Mouse (Mus musculus) frontal cortex, adult 2 months (tissue): ENCODE measurements around the gene Slc38a3. TPM values are rescaled to one million over a fixed set of nuclear protein-coding genes. Genes with fewer than 3 reads are reported as not detected.

ENCODE experiments used
- DNase-seq, 2 experiments: peaks; one replicate each; pipeline ENCODE4 v3.0.0; 2022; ENCODE audit warnings: low spot score in 1 of 2; ENCODE audit errors: extremely low spot score in 1 of 2
- polyA plus RNA-seq: library from polyadenylated mRNA; depleted of rRNA; stranded (reverse); fragments of >200 nt; gene quantifications from 2 replicates; pipeline ENCODE4 v1.2.3, GENCODE M21; 2012; rRNA removed

Slc38a3 gene
- 256 and 260 TPM in 2 replicates for polyA plus RNA-seq

DNA sequence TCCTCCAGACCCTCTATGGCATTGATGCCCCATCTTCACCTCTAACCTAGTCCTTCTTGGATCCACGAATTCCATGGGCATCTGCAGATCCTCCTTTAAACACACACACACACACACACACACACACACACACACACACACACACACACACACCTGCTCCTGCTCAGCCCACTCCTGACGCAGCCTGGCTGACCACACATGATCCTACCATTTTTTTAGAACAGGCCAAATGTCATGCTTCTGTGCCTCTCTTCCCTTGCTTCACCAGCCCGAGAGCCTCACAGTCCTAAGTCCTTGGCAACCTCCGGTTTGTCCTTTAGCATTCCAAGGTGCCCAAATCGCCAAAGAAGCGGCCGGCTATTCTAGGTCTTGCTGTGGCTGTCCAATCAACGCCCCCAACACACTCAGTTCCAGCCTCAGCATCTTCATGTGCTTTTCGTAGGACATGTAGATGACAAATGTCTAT, at the start of gene Slc38a3:
TSS of gene Slc38a3 (minus strand) at position 51 of the 466 bp plus-strand sequence.
- no peak for DNase-seq

DNA sequence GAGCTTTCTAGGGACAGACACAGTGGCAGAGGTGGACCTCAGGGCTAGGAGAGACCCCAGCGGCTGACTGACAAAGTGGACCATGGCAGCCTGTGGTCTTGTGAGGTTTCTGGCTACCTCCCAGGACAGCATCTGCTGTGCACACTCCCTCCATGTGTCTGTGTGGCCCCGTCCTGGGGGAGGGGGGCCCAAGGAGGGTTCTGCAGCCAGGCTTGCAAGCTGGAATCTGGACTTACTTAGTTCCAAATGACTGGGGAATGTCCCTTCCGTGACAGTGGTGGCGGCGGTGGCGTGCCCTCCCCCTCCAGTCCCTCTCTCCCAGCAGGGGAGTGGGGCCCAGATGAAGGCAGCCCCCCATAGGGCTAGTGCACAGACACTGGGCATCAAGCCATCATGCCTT, 47.6 kb upstream of the Slc38a3 start:
- DNase-seq, result no peak

DNA sequence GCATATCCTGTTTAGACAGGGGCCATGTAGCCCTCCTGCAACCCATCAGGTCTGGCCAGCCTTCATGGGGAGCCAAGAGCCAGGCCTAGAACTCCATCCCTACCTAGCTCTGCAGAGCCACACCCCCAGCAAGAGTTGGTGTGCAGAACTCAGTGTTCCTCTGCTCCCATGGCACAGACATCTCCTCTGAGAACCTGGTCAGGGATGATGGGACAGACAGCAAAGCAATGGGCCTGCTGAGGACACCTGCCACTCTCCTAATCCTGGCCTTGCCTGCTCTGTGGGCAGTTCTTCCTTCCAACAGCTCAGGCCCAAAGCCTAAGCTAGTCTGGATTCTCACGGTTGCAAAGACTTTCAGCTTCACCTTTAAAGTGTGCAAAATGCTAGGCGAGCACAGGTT, 46.3 kb upstream of the Slc38a3 start:
- DNase-seq, result no peak

DNA sequence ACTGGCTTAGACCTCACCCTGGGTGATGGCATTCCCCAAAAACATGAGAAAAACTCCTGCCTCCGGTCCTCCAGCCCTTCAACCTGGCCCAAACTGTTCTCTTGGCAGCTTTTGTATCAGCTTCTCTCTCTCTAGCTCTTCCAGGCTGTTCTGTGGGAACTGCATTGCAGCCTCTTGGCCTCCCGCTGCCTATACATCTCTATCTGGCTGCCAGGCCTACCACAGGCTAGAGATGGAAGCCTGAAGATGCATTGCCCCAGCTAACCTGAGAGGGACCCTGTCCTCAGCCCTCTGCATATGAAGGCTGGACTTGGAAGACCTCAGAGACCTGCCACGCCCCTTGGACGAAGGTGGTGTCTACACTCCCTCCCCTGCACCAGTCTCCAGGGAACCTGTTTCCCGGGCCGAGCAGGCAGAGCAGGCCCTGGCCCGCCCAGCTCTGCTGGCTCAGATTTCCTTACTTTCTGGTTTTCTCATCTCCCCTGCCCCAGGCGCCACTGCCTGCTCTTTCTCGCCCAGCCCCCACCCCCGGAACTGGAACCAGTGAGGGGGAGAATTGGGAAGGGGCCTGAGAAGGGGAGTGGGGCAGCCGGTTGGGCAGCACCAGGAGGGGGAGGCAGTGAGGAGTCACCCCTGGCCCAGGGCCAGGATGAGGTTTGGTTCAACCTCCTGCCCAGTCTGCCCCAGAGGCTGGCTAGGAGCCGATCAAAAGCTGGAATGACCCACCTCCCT, 45.1 kb upstream of the Slc38a3 start:
- no peak for DNase-seq

DNA sequence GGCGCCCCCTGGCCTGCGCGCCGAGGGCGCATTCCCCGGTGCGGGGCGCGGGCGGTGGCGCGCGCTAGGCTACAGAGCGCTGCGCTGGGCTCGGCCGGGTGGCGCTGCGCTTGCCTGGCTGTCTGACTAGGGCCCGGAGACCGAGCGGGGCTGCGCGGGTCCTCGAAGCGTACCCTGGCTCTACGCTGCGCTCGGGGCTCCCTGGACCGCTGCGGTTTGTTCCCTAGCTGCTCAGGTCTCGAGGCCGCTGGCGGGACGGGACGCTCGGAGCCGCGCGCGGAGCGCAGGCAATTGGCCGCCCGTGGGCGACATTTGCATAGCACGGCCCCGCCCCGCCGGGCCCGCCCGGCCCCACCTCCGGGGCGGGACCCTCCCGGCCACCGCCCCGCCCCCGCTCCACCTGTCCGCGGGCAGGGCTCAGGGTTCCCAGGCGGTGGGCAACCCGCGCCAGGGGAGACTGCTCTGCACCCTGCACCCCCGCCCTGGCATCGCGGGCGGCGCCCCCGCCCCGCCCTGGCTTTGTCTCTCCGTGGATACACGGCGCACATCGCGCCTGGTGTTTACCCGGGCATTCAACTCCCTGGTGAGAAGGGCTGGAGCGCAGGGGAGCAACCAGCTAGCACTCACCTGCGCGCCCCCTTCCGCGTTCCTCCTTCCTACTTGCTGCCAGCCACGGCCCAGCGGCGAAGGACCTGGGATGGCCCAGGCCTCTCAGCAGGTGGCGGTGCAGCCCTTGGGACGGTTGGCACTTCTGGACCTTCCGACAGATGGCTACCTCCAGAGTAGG, 40.6 kb upstream of the Slc38a3 start, which contains the start of gene Sema3f:
TSS of gene Sema3f (minus strand) at position 779 of the 787 bp plus-strand sequence.
- peak in 1 of 2 experiments; percentile 57 for DNase-seq

DNA sequence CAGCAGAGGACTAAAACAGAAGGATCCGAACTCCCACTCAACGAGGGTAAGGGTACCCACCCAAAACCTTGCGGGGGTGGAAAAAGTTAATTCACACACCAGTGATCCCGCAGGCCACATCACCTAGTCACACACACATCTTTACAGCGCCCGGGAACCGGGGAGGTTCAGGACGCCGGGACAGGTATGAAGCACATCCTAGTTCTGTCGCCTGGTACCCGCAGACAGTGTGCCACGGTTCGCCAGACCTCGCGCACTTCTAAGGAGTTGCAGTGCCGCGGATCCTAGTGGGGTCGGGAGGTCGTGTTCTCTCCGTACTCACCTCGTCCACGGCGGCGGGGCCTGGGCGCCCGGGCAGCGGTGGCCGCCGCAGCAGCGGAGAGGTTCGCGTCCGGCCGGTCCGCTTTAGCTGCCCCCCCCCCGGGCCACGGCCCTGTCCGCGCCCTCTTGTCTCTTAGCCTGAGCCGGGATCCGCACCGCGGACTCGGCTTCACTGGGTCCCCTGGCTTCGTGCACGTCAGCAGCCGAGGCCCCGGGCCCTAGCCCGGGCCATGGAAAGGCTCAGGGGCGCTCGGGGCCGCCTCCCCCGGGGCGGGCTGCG, 39.9 kb upstream of the Slc38a3 start:
- DNase-seq, result no peak

DNA sequence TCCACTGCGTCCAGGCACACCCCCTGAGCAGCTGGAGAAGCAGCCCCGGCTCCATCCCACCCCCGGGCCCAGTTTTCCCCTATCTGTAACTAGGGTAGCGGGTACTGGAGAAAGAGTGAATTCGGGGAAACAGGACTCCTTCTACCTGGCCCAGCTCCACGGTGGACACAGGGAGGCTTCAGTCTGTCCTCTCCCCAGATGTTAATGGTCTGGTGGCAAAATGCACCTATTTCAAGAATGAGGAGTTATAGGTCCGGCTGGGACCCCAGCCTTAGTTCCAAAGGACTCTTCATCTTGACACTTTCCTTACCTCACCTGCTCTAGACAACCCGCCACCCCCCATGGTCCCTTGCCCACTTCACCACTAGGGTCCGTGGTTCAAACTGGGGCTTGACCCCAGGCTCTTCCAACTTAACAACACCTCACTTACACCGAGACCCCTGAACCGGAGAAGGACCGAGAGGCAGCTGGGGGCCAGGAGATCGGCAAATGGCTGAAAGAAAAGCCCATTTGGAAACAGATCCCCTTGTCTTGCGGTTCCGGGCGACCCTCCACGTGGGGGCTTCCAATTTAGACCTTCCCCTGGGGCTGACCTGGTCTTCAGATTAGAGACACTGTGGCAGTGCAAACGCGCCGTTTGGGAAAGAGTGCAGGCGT, 39.2 kb upstream of the Slc38a3 start:
- no peak for DNase-seq

DNA sequence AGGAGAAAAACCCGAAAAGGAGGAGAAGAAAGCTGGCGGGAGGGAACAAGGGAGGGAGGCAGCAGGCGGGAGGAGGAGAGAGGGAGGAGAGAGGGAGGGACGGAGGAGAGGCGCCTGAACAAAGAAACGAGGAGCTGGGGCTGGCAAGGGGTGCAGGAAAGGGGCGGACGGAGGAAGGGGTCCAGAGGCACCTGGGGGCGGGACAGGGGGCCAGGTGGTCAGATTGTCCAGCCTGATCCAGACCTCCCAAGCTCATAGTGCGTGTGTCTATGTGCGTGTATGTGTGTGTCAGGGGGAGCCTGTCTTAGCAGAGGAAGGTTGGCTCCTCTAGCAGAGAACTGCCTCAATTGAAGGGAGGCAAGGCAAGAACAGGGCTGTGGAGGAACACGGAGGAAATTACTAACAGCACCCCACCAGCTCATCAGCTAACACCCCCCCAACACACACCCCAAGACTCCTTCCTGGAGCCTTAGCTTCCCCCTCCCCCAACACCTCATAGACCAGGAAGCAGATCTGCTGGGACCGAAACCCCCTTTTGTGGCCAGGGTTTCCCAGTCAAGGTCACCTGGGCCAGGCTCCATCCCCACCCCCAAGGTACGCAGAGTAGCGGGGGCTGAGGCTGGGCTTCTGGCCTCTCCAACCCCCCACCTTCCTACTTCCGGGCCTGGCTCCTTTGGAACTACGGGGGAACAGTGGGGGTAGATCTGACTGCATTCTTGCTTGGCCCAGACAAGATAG, 38.5 kb upstream of the Slc38a3 start:
- no peak for DNase-seq

DNA sequence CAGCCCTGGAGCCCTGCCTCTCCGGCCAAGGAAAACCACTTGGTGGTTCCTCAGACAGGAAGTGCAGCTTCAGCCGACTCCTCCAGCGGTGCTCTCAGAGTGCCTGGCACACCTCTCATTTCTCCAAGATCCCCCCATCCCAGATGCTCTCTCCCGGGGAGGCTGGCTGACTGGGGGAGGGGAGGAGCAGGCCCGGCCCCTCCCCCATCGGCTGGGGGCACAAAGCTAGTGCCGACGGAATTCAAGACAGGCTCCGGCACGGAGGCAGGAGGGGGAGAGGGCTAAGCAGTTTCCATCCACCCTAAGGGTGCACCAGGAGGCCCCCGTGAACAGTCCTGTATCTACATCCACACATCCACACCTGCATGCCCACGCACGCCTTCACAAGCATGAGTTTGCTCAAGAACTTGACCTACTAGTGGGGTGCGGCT, 37.5 kb upstream of the Slc38a3 start:
- DNase-seq, result no peak

DNA sequence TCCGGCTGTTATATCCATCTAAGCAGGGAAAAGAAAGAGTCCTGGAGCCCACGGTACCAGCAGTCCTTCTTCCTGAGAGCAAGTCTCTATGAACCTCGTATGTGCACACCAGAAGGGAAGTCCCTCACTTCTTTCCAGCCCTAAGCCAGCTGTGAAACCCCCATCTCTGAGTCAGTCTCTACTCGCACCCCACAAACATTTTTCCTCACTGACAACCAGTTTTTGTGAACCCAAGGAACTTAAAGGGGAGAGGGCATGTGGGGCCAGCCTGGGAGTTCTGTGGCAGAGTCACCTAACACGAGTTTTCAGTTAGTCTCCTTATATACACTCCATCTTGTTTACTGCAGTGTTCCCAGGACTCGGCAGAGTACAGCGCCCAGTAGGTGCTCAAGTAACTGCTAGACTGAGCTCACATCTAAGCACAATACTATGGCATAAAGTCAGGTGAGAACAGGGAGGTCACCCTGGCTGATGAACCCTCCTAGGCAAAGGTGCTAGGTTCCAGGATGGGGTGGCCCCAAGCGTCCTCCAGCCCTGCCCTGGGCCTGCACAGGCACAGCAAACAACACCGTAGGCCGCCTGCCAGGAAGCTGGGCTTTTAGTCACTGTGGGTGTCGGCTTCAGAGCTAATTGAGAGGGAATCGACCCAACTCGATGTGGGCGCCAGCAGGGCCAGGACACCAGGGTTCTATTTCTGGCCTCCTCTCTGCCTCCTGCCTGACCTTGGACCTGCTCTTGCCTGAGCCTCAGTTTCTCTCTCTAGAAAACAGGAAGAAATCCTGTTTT, 34.2 kb upstream of the Slc38a3 start:
- DNase-seq, result no peak

DNA sequence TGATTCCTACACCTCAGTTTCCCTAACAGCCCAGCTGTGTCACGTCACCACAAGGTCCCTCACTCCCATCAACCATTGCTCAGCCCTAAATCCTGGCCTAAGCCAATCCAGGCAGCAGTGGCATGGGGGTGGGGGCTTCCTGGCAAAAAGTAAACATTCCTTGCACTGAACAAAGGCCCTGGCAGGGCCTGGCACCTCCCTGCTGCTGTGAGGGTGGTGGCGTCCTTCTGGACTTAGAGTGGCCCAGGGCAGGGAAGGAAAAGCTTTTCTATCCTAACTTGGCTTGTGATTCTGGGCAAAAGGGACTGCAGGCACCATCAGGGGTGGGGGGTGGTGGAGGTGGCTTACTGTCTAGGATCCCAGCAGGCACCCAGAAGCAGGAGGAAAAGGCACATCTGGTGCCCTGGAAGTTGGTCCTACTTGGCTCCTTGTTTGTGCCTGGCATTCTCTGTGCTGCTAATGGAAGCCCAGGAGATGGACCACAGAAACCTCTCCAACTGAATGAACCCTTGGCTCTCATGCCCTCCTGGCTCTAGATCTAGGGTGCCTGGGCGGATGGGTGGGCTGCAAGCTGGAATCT, 33.4 kb upstream of the Slc38a3 start:
- DNase-seq, result no peak

DNA sequence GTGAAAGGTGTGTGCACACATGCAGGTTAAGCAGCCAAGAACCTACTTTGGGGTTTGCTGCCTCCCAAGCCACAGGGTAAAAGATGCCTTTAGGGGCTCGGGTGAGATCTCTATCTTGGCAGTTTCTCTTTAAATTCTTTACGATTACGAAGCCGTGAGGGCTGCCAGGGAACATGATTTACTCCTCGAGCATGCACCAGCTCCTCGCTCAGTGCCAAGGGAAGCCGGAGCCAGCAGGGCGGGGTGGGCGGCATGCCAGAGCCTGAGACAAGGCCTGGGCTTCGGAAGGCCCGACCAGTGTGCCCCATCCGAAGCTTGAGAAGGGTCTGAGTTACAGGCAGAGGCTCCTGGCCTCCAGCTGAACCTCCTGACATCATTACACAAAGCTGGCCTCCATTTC, 32.3 kb upstream of the Slc38a3 start:
- DNase-seq, result peak; percentile 27 to 85

DNA sequence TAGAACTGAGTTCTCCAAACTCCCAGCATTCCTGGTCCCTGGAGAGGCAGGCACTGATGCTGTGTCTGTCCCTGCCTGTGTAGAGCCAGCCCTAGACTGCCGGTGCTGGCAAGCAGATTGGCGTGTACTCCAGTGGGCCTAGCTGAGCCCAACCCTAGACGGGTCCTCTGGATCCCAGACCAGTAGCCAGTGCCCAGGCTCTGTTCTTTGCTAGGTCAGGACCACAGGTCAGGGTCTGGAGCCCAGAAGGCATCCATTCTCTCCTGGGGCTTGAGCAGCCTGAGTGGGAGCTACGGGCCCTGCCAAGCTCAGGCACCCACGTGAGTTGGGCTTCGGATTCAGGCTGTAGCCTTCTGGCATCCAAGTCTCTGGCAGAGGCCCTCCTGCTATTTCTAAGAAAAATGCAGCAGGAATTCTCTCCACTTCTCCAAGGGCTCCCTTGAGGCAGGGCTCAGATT, 30.8 kb upstream of the Slc38a3 start:
- DNase-seq, result peak; percentile 57 to 64

DNA sequence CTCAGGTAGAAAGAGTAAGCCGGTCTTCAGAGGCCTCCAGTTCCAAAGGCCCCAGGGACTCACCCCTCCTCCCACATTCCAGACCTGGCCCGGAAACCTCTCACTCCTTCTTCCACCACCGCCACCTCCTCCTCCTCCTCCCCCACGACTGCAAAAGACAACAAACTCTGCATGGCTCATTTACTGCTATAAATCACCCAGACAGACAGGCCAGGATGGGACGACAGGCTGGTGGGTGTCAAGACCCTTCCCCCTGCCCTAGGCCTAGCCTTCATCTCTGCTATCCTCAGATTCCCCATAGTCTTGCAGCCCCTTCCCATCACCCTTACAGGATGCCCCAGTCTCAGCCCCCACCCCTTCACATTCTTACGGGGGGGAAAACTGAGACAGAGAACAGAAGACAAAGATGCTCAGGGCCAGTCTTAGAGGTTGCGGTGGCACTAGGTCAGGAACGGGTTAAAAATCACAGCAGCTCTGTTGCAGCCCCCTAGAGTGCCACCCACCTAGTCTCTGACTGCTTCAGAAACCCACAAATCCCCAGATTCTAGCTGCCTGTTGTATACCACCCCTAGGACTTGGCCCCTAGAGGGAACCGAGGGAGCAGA, 30.1 kb upstream of the Slc38a3 start:
- no peak for DNase-seq

DNA sequence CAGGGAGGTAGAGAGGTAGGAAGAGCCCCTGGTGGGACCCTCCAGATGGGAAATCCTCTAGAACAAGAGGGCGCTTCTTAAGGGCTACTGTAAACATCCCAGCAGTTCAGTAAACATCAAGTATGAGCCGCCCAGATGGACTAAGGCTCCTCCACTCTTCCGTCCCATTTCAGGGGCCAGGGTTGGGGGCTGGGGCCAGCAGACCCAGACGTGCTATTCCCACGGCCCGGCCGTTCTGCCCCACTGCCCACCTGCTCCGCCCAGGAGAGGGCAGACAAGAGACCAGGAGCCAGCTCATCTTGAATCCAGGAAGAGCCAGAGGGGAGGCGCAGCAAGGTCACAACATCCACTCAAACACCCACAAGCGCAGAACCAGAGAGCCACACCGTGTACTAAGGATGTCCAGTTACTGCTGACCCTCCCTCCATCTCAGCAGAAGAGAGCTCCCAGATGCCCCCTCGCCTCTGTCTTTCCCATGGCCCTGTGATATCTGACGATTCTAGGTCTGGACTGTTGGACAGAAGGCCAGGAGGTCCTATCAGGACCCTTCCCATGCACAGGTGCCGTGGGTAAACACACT, 29.4 kb upstream of the Slc38a3 start:
- DNase-seq, result no peak

DNA sequence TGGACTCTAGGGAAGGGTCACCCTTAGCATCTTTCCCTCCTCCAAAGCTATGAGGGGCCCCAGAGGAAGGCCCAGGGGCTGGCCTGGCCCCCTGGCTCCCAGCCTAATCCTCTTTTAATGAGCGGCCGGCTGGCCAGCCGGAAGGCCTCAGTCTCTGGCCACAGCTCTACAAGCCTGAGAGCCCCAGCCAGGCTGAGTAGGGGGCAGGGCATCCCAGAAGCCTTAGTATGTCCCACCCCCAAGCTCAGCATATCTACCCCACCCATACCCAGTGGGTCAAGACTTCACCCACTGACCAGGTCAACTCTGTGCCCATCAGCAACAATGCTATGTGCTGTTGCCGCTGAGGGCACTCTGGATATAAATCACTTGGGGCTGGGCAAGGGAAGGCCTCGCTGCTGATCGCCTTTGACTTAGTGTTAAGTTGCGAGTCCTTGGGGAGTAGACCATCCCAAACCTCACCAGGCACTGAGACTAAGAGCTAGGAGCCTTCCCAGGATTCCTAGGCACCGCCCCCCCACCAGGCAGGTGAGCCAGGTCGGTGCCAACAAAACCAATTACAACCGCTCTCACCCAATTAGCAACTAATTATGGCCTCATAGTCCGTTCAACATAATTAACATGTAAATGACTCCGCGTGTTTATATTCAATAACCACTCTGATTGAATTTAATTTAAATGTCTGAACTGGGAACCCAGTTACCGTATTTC, 28.6 kb upstream of the Slc38a3 start:
- no peak for DNase-seq

DNA sequence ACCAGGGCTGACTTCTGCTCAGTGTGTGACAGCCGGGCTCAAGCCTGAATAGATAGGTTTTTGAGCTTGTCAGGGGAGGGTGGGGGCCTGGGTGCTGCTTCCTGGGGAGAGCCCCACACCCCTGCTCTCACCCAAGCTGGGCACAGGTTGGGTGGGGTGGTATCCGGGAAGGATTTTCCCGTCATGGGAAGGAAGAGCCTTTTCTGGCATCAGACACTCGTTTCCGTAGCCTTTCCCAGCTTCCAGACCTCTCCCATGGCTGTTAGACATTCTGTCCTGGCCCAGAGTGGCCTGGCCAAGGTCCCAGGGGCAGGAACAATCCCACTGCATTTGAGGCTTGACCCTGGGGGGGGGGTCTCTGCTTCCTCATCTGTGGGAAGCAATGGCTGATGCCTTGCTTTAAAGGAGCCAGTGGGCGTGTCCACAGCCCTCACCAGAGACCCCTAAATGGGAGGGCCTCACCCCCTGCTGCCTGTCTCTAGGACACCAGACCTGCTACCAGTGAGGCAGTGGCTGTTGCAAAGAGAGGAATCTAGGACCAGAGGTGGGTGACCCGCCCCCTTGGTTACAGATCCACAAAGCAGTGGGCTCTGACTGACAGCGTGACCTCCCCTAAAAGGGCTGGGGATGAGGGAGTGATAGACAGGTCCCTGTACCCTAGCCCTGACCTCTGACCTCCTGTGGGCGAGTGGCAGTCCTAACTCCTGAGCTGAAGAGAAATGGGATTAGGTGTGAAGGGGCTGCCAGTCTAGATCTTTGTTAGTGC, 27.7 kb upstream of the Slc38a3 start:
- no peak for DNase-seq
